Mouse (Mus musculus) forebrain, embryonic 13.5 days (tissue): ENCODE measurements around the gene Gtpbp6. TPM values are rescaled to one million over a fixed set of nuclear protein-coding genes. Genes with fewer than 3 reads are reported as not detected.

Experiments
- ATAC-seq: fragments of 200-750 bp; cut with Nextera tagmentation; 2 replicates; pipeline ENCODE4 v1.8.0; 2017
- H3K27ac ChIP-seq: fragments of 300-500 bp; sonication (generic); 2 replicates; pipeline ENCODE4 v1.5.1; 2015; ENCODE audit warnings: inconsistent platforms, mild to moderate bottlenecking, moderate library complexity
- H3K27me3 ChIP-seq: fragments of 300-500 bp; sonication (generic); 2 replicates; pipeline ENCODE4 v1.6.1; 2015; ENCODE audit warnings: mild to moderate bottlenecking, inconsistent platforms
- H3K36me3 ChIP-seq: fragments of 300-500 bp; sonication (generic); 2 replicates; pipeline ENCODE4 v1.6.1; 2015; ENCODE audit warnings: mild to moderate bottlenecking, inconsistent platforms; ENCODE audit not compliant: poor library complexity, severe bottlenecking
- H3K4me1 ChIP-seq: fragments of 300-500 bp; sonication (generic); 2 replicates; pipeline ENCODE4 v1.6.1; 2015; ENCODE audit warnings: inconsistent platforms
- H3K4me2 ChIP-seq: fragments of 300-500 bp; sonication (generic); 2 replicates; pipeline ENCODE4 v1.6.1; 2015; ENCODE audit warnings: inconsistent platforms, mild to moderate bottlenecking, moderate library complexity
- H3K4me3 ChIP-seq: fragments of 300-500 bp; sonication (generic); 2 replicates; pipeline ENCODE4 v1.5.1; 2015; ENCODE audit warnings: mild to moderate bottlenecking, inconsistent platforms
- H3K9ac ChIP-seq: fragments of 300-500 bp; sonication (generic); 2 replicates; pipeline ENCODE4 v1.6.1; 2015; ENCODE audit warnings: mild to moderate bottlenecking, inconsistent platforms
- H3K9me3 ChIP-seq: fragments of 300-500 bp; sonication (generic); replicated peaks from 2 replicates; pipeline ENCODE4 v1.6.1; 2016; ENCODE audit warnings: inconsistent platforms
- WGBS: fragments of 180-500 bp; shearing (Covaris S2); methylation state at CpG from one replicate; pipeline ENCODE4 v1.1.7; 2015; 5-methylcytosine and 5-hydroxymethylcytosine counted together
- polyA plus RNA-seq: library from polyadenylated mRNA; unstranded; fragments of >200 nt; fragmentation: Nextera tagmentation; extraction: Ambion mirVana; gene quantifications from 2 replicates; pipeline ENCODE4 v1.2.1, GENCODE M21; 2015

Gtpbp6 gene
- polyA plus RNA-seq, 1 experiment from 2014 or later, result 39.1 TPM

DNA sequence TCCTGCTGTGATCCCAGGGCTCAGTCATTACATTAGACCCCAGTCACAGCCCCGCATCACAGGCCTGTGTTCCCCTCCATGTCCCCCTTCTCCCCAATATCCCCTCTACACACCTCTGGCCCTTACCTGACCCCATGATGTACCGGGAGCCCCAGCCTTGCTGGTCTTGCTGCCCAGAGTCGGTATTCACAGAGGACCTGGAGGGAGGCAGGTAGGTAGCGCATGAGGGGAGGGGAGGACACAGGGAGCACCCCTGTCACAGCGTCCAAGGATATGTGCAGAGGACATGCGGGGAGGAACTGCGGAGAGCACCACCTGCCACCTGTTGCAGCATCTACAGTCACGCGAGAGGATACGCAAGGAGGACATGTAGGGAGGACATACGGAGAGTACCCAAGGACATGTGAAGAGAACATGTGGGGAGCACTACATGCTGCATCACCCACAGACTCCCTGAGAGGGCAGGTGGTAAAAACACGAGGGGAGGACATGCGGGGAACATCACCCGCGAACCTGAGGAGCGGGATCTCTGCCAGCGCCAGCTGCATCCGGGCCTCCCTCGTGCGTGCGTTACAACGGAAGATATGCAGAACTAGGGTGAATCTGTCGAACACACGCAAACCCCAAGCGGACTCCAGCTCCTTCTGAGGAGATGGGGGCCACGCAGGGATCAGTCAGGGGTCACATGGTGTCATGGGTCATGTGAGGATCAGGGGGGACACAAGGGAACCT is 1.7 kb downstream of the Gtpbp6 start:
- WGBS, result 96% methylated on average over 26 of the region's 26 CpGs
- H3K36me3 ChIP-seq, result peaks cover 44% of the 10 kb centered on the region
- peak overlapping the region; percentile 81; the same call in 1 of the 2 replicates for H3K9ac ChIP-seq
- ATAC-seq, result no peak
- H3K27me3 ChIP-seq, result no peaks in the 10 kb centered on the region
- H3K27ac ChIP-seq, result no peak overlapping the region
- H3K4me1 ChIP-seq, result peaks cover 30% of the 10 kb centered on the region
- peak overlapping the region; percentile 80 for H3K4me3 ChIP-seq
- H3K9me3 ChIP-seq, result no peaks in the 10 kb centered on the region
- H3K4me2 ChIP-seq, result peak overlapping the region; percentile 90

DNA sequence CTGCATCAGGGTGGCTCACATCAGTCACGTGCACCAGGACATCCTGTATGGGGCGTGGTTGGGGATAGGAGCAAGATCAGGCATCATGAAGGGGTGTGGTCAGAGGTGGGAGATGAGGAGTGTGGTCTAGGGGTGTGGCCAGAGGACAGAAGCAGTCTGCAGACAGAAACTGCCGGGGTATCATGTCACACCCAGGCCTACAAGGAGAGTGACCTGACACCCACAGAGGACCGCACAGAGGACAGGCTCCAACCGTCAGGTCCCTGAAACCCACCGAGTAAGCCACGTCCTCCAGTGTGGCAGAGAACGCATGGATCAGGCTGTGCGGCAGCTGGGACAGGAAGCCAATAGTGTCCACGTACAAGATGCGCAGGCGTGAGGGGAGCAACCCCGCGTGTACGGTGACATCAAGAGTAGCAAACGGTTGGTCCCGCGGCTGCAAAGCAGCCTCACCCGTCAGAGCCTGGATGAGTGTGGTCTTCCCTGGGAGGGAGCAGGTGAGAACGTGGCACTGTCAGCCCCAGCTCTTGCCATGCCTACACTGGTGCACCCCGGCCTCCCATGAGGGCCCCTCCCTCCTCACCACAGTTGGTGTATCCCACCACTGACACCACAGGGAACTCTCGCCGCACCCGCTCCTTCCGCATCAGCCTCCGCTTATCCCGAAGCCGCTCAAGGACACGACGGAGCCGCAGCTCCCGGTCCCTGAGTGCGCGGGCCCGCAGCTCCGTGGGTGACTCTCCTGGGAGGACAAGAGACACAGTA is 3.2 kb downstream of the Gtpbp6 start:
- peaks cover 32% of the 10 kb centered on the region for H3K4me1 ChIP-seq
- peaks cover 44% of the 10 kb centered on the region for H3K36me3 ChIP-seq
- H3K9ac ChIP-seq, result no peak overlapping the region
- no peak for ATAC-seq
- H3K27ac ChIP-seq, result no peak overlapping the region
- 95% methylated on average over 36 of the region's 36 CpGs for WGBS
- no peaks in the 10 kb centered on the region for H3K9me3 ChIP-seq
- no peak overlapping the region for H3K4me2 ChIP-seq
- H3K4me3 ChIP-seq, result no peak overlapping the region
- H3K27me3 ChIP-seq, result peaks cover 11% of the 10 kb centered on the region; the same call in 1 of the 2 replicates

DNA sequence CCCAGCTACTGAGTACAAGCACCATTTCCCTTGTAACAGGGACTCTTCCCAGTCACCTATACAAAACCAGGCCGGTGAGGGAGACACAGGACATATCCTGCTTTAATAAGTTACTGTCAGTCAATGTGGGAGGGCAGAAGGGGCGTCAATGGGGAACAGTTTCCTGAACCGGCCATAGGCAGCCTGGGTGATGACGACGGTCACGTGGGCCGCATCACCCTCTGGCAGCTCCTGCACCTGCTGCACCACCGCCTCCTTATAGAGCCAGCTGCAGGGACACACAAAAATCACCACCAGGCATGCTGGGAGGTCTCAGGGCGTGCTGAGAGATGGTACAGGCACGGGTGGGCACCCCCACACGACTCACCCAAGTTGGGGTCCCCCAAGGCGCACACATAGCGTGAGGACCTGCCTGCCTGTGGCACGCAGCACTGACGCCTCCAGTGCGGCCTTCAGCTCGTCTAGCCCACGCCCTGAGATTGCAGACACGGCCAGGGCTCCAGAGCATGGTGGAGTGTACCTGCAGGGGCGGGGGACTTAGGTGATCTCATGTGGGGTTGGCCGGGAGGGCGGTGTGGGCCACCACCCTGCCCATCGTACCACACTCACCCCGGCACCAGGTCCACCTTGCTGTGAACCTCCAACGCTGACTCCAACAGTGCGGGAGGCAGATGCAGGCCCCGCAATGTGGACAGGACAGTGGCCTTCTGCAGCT is 3.9 kb downstream of the Gtpbp6 start:
- no peak overlapping the region for H3K27ac ChIP-seq
- no peak for ATAC-seq
- no peak overlapping the region for H3K4me3 ChIP-seq
- 95% methylated on average over 27 of the region's 27 CpGs for WGBS
- H3K36me3 ChIP-seq, result peaks cover 44% of the 10 kb centered on the region
- H3K4me2 ChIP-seq, result no peak overlapping the region
- H3K27me3 ChIP-seq, result peaks cover 11% of the 10 kb centered on the region; the same call in 1 of the 2 replicates
- H3K9me3 ChIP-seq, result no peaks in the 10 kb centered on the region
- H3K9ac ChIP-seq, result no peak overlapping the region
- peaks cover 36% of the 10 kb centered on the region for H3K4me1 ChIP-seq

DNA sequence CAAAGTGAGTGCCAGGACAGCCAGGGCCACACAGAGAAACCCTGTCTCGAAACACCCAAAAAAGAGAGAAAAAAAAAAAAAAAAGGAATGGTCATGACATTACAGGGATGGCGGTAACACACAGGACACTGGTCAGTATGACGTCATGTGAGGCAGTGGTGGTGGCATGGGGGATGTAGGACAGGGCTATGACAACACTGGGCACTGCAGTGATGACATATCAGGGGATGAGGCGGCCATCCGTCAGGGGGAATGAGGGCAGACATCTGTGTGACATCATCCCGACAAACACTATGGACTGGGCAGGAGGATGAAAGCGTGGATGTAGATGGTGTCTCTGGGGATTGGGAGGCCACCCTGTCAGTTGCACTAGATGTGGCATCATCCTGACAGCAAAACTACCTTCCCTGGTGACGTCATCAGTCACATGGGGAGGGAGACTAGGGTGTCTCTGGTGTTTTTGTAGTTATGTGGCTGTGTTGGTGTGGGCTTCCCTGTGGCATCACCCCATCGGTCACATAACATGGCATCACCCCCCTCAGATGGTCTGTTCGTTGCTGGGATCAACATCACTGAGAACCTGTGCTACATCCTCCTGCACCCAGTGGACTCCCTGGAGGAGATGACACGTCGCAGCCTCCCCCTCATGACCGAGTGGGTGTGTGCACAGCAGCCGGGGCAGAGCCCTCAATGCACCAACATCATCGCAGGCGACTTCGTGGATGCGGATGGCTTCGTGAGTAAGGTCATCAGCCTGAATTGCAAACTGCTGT is 5.0 kb downstream of the Gtpbp6 start:
- Histone ChIP-seq H3K27ac (no peak overlapping the region), H3K9ac (no peak overlapping the region), H3K4me3 (no peak overlapping the region), H3K9me3 (no peaks in the 10 kb centered on the region), H3K4me2 (no peak overlapping the region), H3K27me3 (peaks cover 11% of the 10 kb centered on the region; the same call in 1 of the 2 replicates), H3K4me1 (peaks cover 36% of the 10 kb centered on the region), H3K36me3 (peaks cover 44% of the 10 kb centered on the region)
- no peak for ATAC-seq
- WGBS, result 94% methylated on average over 19 of the region's 19 CpGs

DNA sequence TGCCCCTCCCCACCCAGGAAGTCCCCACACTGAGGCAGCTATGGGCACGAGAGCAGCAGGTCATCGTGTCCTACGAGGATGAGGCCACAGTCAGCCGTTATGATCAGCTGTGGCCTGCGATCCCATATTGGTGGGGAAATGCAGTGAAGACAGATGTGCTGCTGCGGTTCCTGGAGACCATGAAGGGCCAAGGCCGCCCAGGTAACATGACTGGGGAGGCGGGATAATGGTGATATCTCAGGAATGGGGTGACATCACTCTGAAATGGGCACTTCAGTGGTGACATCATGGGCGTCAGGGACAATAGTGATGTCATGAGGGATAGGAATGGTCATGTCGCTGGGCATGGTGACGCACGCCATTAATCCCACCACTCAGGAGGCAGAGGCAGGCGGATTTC is 5.6 kb downstream of the Gtpbp6 start:
- Histone ChIP-seq H3K36me3 (peaks cover 44% of the 10 kb centered on the region), H3K27ac (no peak overlapping the region), H3K4me1 (peaks cover 36% of the 10 kb centered on the region), H3K9me3 (no peaks in the 10 kb centered on the region), H3K9ac (no peak overlapping the region), H3K27me3 (peaks cover 11% of the 10 kb centered on the region; the same call in 1 of the 2 replicates), H3K4me3 (no peak overlapping the region), H3K4me2 (no peak overlapping the region)
- 91% methylated on average over 13 of the region's 13 CpGs for WGBS
- no peak for ATAC-seq

DNA sequence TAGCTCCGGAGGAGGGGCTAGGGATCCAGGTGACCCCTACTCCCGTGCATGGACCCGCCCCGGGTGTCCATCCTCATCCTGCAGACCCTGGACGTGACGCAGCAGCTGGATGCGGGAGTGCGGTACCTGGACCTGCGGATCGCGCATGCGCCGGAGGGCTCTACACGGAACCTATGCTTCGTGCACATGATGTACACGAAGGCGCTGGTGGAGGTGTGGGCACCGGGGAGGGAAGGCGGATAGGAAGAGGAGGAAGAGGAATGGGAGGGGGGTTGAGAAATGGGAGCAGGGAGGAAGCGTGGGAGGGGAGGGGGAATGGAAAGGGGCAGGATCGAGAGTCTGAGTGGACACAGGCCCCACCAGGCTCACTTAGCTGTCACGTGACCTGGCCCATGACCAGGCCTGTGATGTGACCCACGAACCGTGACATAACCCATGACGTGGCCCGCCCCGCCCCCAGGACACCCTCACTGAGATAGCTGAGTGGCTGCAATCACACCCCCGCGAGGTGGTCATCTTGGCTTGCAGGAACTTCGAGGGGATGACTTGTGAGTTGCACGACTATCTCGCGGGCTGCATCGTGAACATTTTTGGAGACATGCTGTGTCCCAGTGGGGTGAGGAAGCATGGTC is 6.2 kb downstream of the Gtpbp6 start:
- Histone ChIP-seq H3K36me3 (peaks cover 44% of the 10 kb centered on the region), H3K9ac (peak overlapping the region; percentile 50; the same call in 1 of the 2 replicates), H3K27me3 (peaks cover 11% of the 10 kb centered on the region; the same call in 1 of the 2 replicates), H3K27ac (no peak overlapping the region), H3K4me2 (peak overlapping the region; percentile 68), H3K4me1 (peaks cover 32% of the 10 kb centered on the region), H3K4me3 (peak overlapping the region; percentile 35), H3K9me3 (no peaks in the 10 kb centered on the region)
- ATAC-seq, result peak; percentile 54
- WGBS, result 20% methylated on average over 34 of the region's 34 CpGs

GRCm38 (mm10) chr5:110100921-110101631 is 6.9 kb downstream of the Gtpbp6 start:
- peak overlapping the region; percentile 35 for H3K4me3 ChIP-seq
- peak overlapping the region; percentile 68 for H3K4me2 ChIP-seq
- H3K27ac ChIP-seq, result no peak overlapping the region
- H3K9me3 ChIP-seq, result no peaks in the 10 kb centered on the region
- 1% methylated on average over 35 of the region's 37 CpGs for WGBS
- H3K36me3 ChIP-seq, result peaks cover 39% of the 10 kb centered on the region
- H3K27me3 ChIP-seq, result peaks cover 11% of the 10 kb centered on the region; the same call in 1 of the 2 replicates
- peak overlapping the region; percentile 50 for H3K9ac ChIP-seq
- ATAC-seq, result peak; percentile 25; the same call in 1 of the 2 replicates
- peaks cover 25% of the 10 kb centered on the region for H3K4me1 ChIP-seq

DNA sequence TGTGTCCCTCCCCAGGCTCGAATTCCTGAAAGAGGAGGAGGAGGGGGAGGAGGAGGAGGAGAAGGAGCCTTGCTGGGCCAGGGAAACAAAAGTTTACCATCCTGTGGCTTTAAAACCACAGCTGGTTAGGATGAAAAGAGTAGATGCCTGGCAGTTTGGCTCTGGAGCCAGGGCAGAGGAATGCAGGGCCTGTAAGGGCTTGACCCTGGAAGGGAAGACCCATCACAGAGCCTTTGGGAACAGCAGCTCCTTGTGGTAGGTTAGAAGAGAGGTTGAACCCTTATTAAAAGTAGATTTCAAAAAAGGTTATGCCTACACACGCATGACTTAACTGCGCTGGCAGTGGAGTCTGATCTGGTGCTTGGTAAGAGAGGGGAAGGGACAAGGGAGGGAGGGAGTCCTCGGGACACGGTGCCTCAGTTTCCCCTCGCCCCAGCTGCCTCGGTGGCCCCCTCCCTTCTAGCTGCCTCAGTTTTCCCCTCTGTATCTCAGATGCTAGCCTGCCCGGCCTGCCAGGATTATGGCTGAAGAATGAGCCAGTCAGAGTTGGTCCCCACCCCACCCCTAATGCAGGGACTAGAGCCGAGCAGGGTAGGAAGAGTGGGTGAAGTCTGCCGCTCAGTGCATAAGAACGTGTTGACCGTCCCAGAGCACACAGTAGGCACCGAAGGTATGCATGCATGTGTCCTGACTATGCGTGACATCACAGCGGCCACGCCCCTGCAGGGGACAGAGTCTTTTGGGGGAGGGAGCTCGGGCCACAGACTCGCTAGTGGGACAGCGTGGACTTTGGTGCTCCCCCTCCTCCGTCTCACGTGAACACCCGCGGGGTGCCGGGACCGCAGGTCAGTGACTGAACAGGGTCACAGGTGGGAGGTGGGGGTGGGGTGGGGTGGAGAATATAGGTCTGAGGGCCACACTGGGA is 8.1 kb downstream of the Gtpbp6 start, which contains the start of gene Plcxd1:
Gene Plcxd1 (plus strand): TSS at position 314 of the 925 bp plus-strand sequence.
- 0 out of 2 replicates have a peak, but pooled peaks have one; percentile 13 for ATAC-seq
- Histone ChIP-seq H3K9ac (no peak within 1 kb of the TSS), H3K4me3 (0 out of 2 replicates have a peak within 1 kb of the TSS, but pooled peaks have one; percentile 35), H3K4me2 (peak within 1 kb of the TSS; percentile 68), H3K27ac (no peak within 1 kb of the TSS), H3K36me3 (peaks cover 28% of the 10 kb centered on the region), H3K4me1 (peaks cover 22% of the 10 kb centered on the region), H3K27me3 (peaks cover 11% of the 10 kb centered on the region; the same call in 1 of the 2 replicates), H3K9me3 (no peaks in the 10 kb centered on the region)
- WGBS, result 5% methylated on average over 25 of the region's 25 CpGs

GRCm38 (mm10) chr5:110098991-110099477 is 9.0 kb downstream of the Gtpbp6 start:
- ATAC-seq, result no peak
- no peaks in the 10 kb centered on the region for H3K9me3 ChIP-seq
- H3K4me3 ChIP-seq, result no peak overlapping the region
- H3K9ac ChIP-seq, result no peak overlapping the region
- no peak overlapping the region for H3K27ac ChIP-seq
- WGBS, result 16% methylated on average over 1 of the region's 1 CpGs
- no peak overlapping the region for H3K4me2 ChIP-seq
- H3K4me1 ChIP-seq, result peaks cover 26% of the 10 kb centered on the region
- H3K27me3 ChIP-seq, result peaks cover 11% of the 10 kb centered on the region; the same call in 1 of the 2 replicates
- H3K36me3 ChIP-seq, result peaks cover 19% of the 10 kb centered on the region
